Mouse (Mus musculus) limb, embryonic 10.5 days (tissue): ENCODE data around the gene Etfbkmt. TPM values are rescaled to one million over a fixed set of nuclear protein-coding genes. Genes with fewer than 3 reads are reported as not detected.

ENCODE experiments used
- polyA plus RNA-seq: library from polyadenylated mRNA; unstranded; fragments of >200 nt; fragmentation: Nextera tagmentation; extraction: Ambion mirVana; gene quantifications from 2 replicates; pipeline ENCODE4 v1.2.1, GENCODE M21; 2016

Etfbkmt gene
- polyA plus RNA-seq, 1 experiment from 2014 or later: 15.8 TPM

Other genes starting within 250 kb of the Etfbkmt start
- 15.9 and 18.2 TPM in 2 replicates for gene Caprin2, start 243.6 kb upstream of the Etfbkmt start, polyA plus RNA-seq
- 270 and 301 TPM in 2 replicates for gene Sinhcaf, start 193.4 kb upstream of the Etfbkmt start, polyA plus RNA-seq
- gene Dennd5b, start 38.2 kb upstream of the Etfbkmt start, polyA plus RNA-seq: 7.6 and 8.7 TPM in 2 replicates
- gene Gm10203, start 9.7 kb upstream of the Etfbkmt start, polyA plus RNA-seq: not detected in 2 replicates
- gene Amn1, start 48.9 kb downstream of the Etfbkmt start, polyA plus RNA-seq: 39.5 and 44.0 TPM in 2 replicates
- gene Resf1, start 169.6 kb downstream of the Etfbkmt start, polyA plus RNA-seq: 51.8 and 61.6 TPM in 2 replicates